Mouse (Mus musculus) left cerebral cortex, postnatal 14 days (tissue): ENCODE data around the gene Rapgef6. TPM values are rescaled to one million over a fixed set of nuclear protein-coding genes. Genes with fewer than 3 reads are reported as not detected.
A peak's percentile ranks its signal among the peaks of the same experiment; 100 is the strongest.

Source experiments
- DNase-seq, 2 experiments: peaks; one replicate each; pipeline ENCODE4 v3.0.0; 2021 to 2022; ENCODE audit warnings: low spot score in 2 of 2, mixed read lengths in 1 of 2
- intact Hi-C: fragments of 180-260 bp; cut with DNase I; formaldehyde crosslinking; loops from one replicate; pipeline ENCODE4 v1.15.1; 2025
- total RNA-seq, 2 experiments: library from RNA; stranded (reverse); gene quantifications; 2 replicates each; pipeline ENCODE4 v1.2.3; 2021

Gene Rapgef6
- total RNA-seq, 2 experiments from 2014 or later = 28.2 to 29.4 TPM

DNA sequence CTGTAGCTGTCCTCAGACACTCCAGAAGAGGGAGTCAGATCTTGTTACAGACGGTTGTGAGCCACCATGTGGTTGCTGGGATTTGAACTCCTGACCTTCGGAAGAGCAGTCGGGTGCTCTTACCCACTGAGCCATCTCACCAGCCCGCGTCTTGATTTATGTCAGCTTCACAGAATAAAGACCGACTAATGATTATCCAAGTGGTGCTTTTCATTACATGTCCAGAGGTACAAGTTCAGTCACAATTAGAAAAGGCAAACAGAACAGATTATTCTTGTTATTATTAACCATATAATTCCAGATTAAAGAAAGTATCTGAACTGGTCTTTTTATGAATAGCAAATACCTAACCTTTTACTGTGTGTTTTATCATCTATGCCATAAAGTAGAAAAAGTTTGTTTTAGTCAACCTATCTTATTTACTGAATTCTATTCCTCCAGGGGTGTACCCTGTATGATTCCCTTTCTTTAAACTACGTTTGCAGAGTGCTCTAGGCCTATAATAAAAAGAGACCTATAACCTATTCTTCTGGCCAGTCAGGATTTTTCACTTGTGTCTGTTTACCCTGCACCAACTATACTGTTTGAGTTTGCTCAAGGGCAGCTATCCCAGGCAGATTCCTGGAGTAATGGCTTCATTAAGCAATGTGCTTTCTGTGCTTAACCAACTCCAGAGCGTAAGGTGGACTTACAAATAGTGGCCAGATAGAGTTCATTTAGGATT lies 151.1 kb downstream of the Rapgef6 start:
- intact Hi-C loops = no loop called here
- no peak for DNase-seq

DNA sequence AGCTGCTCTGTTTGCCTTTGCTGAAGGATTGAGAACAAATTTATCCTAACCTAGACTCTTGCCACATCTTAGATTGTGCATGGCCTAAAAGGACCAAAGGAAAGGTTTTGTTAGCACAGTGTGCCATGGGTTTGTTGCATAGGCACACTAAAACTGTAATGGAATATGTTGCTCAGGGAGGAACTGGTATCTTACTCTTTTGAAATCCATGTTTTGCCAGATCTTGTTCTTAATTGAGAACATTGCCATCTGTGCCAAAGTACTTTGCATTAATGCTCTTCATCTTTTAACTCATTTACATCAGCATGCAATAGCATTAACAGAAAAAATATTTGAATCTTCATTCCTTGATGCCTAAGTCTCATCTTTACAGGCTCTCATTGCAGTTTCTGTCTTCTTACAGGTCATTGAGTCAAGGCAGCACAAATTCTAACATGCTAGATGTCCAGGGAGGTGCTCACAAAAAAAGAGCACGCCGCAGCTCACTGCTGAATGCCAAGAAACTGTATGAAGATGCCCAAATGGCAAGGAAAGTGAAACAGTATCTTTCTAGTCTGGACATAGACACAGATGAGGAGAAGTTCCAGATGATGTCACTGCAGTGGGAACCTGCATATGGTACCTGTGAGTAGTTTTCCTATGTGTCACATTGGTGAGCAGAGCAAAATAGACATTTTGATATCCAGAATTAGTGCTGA lies 153.3 kb downstream of the Rapgef6 start:
- DNase-seq = peak in 1 of 2 experiments; percentile 12
- intact Hi-C loops = no loop called here

DNA sequence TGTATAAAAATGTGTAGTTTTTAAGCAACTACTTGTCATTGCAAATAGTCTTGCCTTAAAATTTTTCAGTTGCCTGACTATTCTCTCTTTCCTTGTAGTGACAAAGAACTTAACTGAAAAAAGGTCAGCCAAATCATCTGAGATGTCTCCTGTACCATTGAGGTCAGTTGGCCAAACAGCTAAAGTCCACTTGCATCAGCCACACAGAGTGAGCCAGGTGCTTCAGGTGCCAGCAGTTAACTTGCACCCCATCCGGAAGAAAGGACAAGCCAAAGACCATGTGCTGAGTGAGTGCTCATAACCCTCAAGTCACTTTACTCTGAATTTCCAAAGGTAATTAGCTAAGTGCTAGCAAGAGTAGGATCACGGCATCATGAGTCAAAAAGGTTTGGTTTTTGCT lies 156.5 kb downstream of the Rapgef6 start:
- intact Hi-C loops = no loop called here
- DNase-seq = no peak

DNA sequence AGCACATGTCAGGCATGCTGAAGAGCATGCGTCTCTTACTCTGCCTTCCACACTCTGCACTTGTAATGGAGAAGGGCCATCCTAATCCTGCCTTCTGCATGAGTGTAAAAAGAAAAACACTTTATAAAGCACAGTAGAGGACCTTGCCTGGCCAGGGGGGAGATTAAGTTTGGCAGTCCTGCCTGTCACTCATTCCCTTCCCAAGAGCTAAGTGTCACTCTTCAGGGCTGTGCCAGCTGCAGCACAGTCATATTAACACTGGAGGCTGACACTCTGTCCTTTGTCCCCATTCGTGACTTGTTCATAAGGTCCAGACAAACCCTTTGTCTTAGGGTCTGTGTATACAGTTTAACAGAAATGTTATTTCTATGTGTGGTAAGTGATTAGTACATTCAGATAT lies 162.2 kb downstream of the Rapgef6 start:
- intact Hi-C loops = no loop called here
- no peak for DNase-seq

DNA sequence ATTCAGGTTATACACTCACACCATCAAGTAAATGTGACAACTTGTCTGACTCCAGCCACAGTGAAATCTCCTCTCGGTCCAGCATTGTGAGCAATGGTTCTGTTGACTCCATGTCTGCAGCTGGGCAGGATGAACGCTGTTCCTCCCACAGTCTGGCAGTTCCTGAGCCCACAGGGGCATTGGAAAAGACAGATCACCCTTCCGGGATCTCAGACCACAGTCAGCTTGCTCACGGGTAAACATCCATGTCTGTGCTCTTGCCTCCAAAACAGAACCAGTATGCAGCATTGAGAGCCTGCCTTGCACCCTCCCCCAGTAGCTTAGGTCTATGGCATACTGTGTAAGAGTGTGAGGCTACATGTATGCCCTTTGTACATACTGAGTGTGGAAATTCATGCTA lies 167.5 kb downstream of the Rapgef6 start:
- intact Hi-C loops = no loop called here

DNA sequence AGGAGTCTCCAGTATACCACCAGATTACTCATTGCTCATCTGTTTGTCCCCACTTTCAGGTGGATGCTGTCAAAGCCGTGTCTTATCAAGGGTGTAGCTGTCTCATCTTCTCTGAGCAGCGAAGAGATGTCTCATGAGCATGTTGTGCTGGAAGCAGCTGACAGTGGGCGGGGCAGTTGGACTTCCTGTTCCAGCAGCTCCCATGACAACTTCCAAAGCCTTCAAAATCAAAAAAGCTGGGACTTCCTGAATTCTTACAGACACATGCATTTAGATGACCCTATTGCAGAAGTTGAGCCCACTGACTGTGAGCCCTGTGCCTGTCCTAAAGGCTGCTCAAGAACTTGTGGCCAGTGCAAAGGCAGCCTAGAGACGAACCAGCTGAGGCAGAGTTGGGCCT lies 168.5 kb downstream of the Rapgef6 start:
- intact Hi-C loops = no loop called here
- DNase-seq = peak; percentile 19 to 52

More for the DNA sequence above, 167.5 kb downstream of the Rapgef6 start:
- no peak for DNase-seq

DNA sequence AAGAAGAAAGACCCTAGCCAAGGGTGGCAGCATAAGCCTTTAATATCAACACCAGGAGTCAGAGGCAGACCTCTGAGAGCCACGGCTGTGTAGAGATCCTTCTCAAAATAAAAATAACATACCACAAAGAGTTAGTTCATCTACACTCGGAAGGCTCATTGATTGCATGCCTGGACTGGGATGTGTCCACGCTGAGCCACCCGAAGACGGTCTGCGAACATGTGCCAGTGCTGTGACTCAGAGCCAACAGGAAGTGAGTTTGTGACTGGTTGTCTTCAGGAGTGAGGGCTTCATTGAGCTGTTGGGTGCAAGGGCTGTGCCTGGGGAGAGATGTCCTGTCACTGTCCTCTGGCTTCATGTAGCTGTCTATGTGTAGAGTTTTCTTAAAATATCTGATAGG lies 171.0 kb downstream of the Rapgef6 start:
- intact Hi-C loops = no loop called here
- no peak for DNase-seq

DNA sequence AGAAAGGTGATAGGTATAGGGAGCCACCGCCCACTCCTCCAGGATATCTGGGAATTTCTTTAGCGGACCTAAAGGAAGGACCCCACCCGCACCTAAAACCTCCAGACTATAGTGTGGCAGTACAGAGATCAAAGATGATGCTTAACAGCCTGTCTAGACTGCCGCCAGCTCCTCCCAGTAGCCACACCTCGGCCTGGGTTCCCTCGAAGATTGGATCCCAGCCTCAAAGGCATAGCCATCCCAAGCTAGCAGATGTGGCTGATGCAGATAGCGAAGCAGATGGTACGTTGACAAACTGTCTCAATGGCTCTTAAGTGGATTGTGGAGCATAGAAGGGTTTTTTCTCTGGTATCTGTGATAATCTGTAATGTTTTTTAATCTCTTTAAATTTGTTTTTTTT lies 171.6 kb downstream of the Rapgef6 start:
- DNase-seq = no peak
- intact Hi-C loops = no loop called here

DNA sequence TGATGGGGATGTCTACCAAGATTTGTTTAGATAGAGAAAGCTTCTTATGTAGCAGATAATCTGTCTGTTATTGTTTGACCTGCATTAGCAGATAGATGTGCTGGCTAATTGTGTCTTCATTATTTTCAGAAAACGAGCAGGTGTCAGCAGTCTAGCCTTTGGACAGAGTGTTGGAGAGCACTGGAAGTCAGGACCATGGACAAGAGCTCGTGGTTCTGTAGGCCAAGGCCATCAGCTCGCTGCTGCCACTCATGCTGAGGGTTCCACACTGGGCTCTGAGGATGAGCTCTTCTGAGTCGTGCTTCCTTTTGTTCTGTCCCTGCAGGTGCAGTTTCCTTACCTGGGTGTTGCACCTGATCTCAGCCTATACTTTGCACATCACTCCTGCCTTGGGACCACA lies 173.3 kb downstream of the Rapgef6 start:
- intact Hi-C loops = no loop called here
- no peak for DNase-seq

DNA sequence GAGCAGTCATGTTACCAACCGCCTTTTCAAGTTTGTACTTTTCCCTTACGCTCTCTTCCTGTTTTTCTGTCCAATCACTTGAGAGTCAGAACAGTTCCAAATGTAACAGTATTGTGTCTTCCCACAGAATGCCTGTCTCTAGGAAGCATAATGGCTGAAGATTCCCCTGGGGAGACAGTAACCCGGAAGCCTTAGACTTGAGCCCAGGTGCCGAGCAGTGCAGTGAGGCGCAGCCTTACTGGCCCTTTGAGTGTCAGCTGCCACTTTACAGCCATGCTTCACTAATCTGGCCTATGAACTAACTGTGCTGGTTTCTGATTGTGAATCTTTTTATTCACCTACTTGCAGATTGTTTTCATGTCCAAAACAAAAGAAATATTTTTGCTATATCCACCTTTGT lies 175.0 kb downstream of the Rapgef6 start:
- no peak for DNase-seq
- intact Hi-C loops = no loop called here

DNA sequence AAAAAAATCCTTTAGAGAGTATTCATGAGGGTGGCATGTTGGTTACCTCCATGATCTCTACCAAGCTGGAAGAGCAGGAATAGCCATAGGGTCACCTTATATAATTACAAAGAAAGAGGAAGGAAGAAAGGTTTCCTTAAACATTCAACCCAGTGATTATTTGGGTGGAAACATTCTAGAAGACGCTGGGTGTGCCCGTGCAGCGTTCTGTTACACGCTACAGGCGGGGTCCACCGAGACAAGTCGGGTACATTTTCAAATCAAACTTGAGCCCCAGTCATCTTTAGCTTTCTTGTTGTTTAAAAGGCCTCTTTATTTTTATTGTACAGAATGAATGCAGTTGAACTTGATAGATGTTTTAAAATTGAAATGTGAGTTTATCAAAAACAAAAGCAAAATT lies 176.0 kb downstream of the Rapgef6 start:
- DNase-seq = no peak
- intact Hi-C loops = no loop called here

DNA sequence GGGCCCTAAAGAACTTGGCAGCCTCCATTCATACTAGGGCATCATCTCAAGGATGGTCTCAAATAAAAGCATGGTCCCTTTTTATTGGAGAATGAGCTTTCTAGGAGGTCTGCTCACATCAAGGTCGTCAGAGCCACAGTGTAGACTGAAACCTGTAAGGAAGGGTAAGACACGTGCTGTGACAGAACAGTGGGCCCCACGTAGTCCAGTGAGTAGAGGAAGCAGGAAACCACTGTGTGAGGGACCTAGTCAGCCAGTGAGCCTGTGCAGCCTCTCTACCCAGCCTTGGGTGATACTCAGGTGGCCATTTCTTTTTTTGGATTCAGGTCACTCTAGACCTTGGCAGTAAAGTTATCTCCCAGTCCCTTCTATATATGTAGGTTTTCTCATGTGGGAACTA lies 177.3 kb downstream of the Rapgef6 start:
- intact Hi-C loops = no loop called here
- DNase-seq = no peak

DNA sequence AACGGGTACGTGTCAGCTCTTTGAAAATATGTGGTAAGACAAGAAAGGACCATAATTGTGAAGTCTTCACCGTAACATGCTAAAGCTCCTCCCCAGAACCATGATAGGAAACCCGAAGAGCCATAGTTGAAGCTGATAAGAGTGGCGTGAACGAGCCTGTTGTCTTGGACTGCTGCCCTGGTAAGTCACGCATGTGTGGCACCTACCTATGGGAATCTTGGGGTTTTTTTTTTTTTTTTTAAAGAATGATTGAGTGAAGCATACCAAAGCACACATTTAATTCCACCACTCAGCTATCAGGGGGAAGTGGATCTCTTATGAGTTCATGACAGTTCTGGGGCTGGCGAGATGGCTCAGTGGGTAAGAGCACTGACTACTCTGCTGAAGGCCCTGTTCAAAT lies 179.2 kb downstream of the Rapgef6 start:
- intact Hi-C loops = loop anchor here (2.0 kb wide), 1 partner anchor 161 kb away; no protein-coding TSS in a partner anchor
- no peak for DNase-seq

DNA sequence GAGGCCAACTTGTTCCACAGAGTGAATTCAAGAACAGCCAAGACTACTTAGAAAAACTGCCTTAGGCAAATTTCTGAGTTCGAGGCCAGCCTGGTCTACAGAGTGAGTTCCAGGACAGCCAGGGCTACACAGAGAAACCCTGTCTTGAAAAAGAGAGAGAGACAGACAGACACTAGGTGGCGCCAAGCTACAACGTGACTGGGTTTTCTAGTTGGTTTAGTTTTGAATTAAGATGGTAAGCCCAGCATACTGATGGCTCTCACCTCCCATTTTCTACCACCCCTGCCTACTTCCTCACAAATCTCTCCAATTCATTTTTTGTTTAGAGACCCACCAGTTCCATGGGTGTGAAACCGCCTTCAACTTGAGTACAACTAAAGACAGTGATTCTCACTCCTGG lies 180.7 kb downstream of the Rapgef6 start:
- DNase-seq = peak; percentile 77 to 78
- intact Hi-C loops = loop anchor here (2.0 kb wide), 1 partner anchor 159 kb away; no protein-coding TSS in a partner anchor

DNA sequence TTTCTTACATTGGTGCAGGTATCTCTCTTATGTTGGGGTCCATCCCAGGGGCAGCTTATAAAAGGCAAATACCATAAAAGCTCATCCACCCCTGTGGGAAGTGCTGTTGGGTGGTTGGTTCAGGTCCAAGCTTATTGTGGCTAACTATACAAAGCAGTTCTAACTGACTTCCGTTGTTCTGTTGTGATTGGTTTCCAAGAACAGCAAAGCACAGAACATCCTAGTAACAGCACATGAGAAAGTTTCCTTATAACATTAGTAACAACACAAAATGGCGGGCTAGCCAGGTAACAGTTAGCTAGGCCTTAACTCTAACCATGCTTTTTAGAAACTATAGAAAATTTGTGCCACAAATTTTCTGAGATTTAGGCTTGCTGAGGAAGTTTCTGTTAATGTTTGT lies 185.5 kb downstream of the Rapgef6 start:
- intact Hi-C loops = no loop called here
- no peak for DNase-seq

DNA sequence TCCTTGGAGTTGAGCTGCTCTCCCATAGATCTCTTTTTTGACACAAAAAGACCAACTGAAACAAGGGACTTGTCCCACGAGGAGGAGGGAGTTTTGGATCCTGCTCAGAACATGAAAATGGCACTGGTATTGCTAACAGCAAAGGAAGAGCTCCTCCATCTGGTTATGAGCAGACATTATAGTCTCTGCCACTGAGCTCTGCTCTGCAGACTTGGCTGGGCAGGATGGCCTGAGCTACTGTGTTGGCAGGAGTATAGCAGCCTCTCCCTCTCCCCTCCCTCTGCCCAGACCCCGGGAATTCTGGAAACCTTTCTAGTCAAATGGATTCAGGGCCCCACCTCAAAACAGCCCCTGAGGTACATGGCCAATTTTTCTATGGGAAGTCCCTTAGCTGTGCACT lies 187.0 kb downstream of the Rapgef6 start:
- intact Hi-C loops = no loop called here
- no peak for DNase-seq

DNA sequence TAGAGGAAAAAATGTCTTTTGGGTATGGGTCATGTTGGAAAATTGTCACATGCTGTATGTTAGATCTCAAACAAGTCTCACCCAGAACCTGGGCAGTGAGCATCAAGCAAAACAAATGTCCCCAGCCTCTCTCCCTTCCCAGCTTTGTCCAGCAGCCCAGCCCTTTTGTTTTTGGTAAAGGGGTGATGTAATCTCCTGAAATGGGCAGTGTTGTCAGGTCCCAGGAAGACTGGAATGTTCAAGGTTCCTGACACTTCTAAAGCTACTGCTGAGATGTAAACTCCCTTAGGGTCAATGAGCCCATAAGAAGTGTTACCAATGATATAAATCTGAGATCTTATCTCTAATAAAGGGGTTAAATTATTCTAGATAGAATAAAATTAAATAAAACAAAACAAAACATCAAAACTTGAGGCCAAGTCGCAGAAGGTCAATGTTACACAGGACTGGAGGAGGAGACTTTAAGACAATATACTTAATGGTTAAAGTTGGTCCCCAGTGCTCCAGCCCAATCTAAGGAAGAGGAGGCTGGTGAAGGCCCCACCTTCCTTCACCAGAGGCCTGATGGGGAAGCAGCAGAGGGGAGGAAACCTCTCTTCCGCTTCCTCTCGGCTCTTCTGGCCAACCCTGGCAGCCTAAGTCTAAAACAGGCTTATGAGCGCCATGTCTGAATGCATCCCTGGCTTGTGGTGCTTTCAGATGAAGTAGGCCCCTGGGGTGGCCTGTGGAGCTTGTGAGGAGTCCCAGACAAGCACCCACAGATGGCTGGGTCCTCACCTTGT lies 188.1 kb downstream of the Rapgef6 start:
- no peak for DNase-seq
- intact Hi-C loops = no loop called here

DNA sequence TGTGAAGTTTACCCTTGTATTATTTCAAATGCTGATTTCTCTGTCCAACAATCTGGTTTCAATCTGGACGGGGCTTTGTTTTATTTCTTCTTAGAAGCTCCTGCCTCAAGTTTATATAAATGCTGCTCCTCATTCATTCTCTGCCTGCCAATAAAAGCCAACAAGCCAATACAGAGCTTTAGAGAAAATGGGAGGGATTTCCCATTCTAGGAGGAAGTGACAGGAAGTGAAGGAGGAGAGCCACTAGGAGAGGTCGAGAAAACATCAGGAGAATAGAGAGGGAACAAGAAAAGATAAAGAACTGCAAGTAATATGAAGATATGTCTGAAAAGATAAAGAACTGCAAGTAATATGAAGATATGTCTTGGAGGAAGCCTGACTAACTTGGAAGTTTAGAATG lies 190.2 kb downstream of the Rapgef6 start:
- DNase-seq = no peak
- intact Hi-C loops = no loop called here

DNA sequence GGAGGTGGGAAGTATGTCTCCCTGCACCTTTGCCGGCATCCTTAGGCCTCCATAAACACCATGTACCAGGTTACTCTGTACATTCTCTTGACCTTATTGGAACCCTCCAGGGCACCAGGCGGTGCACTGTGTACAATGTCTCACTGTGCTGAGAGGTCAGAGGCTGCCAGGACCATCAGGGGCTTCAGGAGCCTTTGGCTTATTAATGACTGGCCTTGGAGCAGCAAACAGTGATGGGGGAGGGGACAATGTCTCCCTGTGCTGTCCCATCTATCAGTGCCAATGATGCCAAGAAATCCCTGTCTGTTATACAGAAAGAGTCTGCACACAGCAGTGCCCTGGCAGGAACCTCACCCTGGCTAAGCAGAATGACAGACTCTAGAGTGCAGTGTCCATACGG lies 195.2 kb downstream of the Rapgef6 start:
- intact Hi-C loops = no loop called here
- DNase-seq = no peak

DNA sequence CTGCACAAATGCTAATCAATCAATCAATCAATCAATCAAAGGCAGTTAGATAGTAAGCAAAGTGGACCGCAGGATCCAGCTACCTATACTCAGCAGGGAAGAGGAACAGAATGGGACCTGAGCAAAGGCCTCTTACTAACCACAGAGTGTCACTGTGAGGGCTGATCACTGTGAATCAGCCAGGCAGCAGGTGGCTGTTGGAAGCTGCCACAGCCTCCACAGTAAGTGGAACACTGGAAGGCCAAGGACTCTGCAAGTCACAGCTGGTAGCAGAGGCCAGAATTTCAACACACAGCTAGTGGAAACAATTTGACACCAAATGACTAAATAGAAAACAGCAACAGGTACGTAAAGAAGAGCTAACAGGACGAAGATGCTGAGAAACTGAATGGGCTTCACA lies 196.0 kb downstream of the Rapgef6 start:
- intact Hi-C loops = no loop called here
- no peak for DNase-seq
